Mouse (Mus musculus): ENCODE measurements around the gene Atp1b1. TPM values are rescaled to one million over a fixed set of nuclear protein-coding genes. Genes with fewer than 3 reads are reported as not detected.

The Atp1b1 gene
- total RNA-seq, 2 experiments from 2014 or later, result 1,624 to 1,674 TPM

- no peak for TF ChIP-seq CTCF (IDR thresholded peaks at IDR 0.05)
- Histone ChIP-seq H3K4me3 (peak overlapping the region; percentile 7; the same call in 1 of the 2 replicates), H3K27ac (peak overlapping the region; percentile 99)
- intact Hi-C loops (cut with DNase I), result no loop called here
- no peak for DNase-seq (ENCODE audit: extremely low spot score in 1 of 2, low spot score in 2 of 2)
Measured at GRCm38 (mm10) chr1:164452580-164452979, 5.6 kb downstream of the Atp1b1 start.

GRCm38 (mm10) chr1:164451346-164451745 lies 6.8 kb downstream of the Atp1b1 start:
- no peak for TF ChIP-seq CTCF (IDR thresholded peaks at IDR 0.05)
- H3K27ac ChIP-seq, result no peak overlapping the region; the same call in 1 of the 2 replicates
- H3K4me3 ChIP-seq, result no peak overlapping the region
- no peak for DNase-seq (ENCODE audit: extremely low spot score in 1 of 2, low spot score in 2 of 2)
- intact Hi-C loops (cut with DNase I), result no loop called here

GRCm38 (mm10) chr1:164450644-164451043 lies 7.5 kb downstream of the Atp1b1 start:
- intact Hi-C loops (cut with DNase I), result no loop called here
- no peak for TF ChIP-seq CTCF (IDR thresholded peaks at IDR 0.05)
- no peak overlapping the region; the same call in 1 of the 2 replicates for H3K27ac ChIP-seq

GRCm38 (mm10) chr1:164450231-164450630 lies 7.9 kb downstream of the Atp1b1 start:
- TF ChIP-seq CTCF (IDR thresholded peaks at IDR 0.05), result no peak
- Histone ChIP-seq H3K27ac (no peak overlapping the region; the same call in 1 of the 2 replicates), H3K4me3 (peak overlapping the region; percentile 2; the same call in 1 of the 2 replicates)
- no peak for DNase-seq (ENCODE audit: extremely low spot score in 1 of 2, low spot score in 2 of 2)
- intact Hi-C loops (cut with DNase I), result no loop called here

More at GRCm38 (mm10) chr1:164450644-164451043, 7.5 kb downstream of the Atp1b1 start:
- DNase-seq (ENCODE audit: extremely low spot score in 1 of 2, low spot score in 2 of 2), result no peak
- no peak overlapping the region; the same call in 1 of the 2 replicates for H3K4me3 ChIP-seq

GRCm38 (mm10) chr1:164449626-164450025 lies 8.5 kb downstream of the Atp1b1 start:
- DNase-seq (ENCODE audit: extremely low spot score in 1 of 2, low spot score in 2 of 2), result no peak
- no peak for TF ChIP-seq CTCF (IDR thresholded peaks at IDR 0.05)
- Histone ChIP-seq H3K4me3 (peak overlapping the region; percentile 2; the same call in 1 of the 2 replicates), H3K27ac (no peak overlapping the region; the same call in 1 of the 2 replicates)
- intact Hi-C loops (cut with DNase I), result no loop called here

GRCm38 (mm10) chr1:164447521-164447920 lies 10.6 kb downstream of the Atp1b1 start:
- DNase-seq (ENCODE audit: extremely low spot score in 1 of 2, low spot score in 2 of 2), result no peak
- no peak overlapping the region for H3K4me3 ChIP-seq
- intact Hi-C loops (cut with DNase I), result no loop called here
- TF ChIP-seq CTCF (IDR thresholded peaks at IDR 0.05), result no peak
- no peak overlapping the region; the same call in 1 of the 2 replicates for H3K27ac ChIP-seq

- Histone ChIP-seq H3K4me3 (0 out of 2 replicates have a peak overlapping the region, but pooled peaks have one; percentile 11), H3K27ac (no peak overlapping the region; the same call in 1 of the 2 replicates)
- intact Hi-C loops (cut with DNase I), result no loop called here
- TF ChIP-seq CTCF (IDR thresholded peaks at IDR 0.05), result no peak
- no peak for DNase-seq (ENCODE audit: extremely low spot score in 1 of 2, low spot score in 2 of 2)
Measured at GRCm38 (mm10) chr1:164446535-164446934, 11.6 kb downstream of the Atp1b1 start.

GRCm38 (mm10) chr1:164445620-164446162 lies 12.5 kb downstream of the Atp1b1 start:
- Histone ChIP-seq H3K27ac (0 out of 2 replicates have a peak overlapping the region, but pooled peaks have one; percentile 19), H3K4me3 (no peak overlapping the region)
- intact Hi-C loops (cut with DNase I), result no loop called here
- DNase-seq (ENCODE audit: extremely low spot score in 1 of 2, low spot score in 2 of 2), result no peak
- TF ChIP-seq CTCF (IDR thresholded peaks at IDR 0.05), result no peak

GRCm38 (mm10) chr1:164441408-164441974 lies 16.7 kb downstream of the Atp1b1 start:
- H3K27ac ChIP-seq, result no peak overlapping the region
- no peak for TF ChIP-seq CTCF (IDR thresholded peaks at IDR 0.05)
- intact Hi-C loops (cut with DNase I), result no loop called here
- H3K4me3 ChIP-seq, result no peak overlapping the region
- DNase-seq (ENCODE audit: extremely low spot score in 1 of 2, low spot score in 2 of 2), result no peak

GRCm38 (mm10) chr1:164440708-164441407 lies 17.3 kb downstream of the Atp1b1 start:
- Histone ChIP-seq H3K27ac (no peak overlapping the region), H3K4me3 (no peak overlapping the region)
- intact Hi-C loops (cut with DNase I), result no loop called here
- DNase-seq (ENCODE audit: extremely low spot score in 1 of 2, low spot score in 2 of 2), result no peak
- TF ChIP-seq CTCF (IDR thresholded peaks at IDR 0.05), result no peak

GRCm38 (mm10) chr1:164440230-164440629 lies 17.9 kb downstream of the Atp1b1 start:
- no peak for DNase-seq (ENCODE audit: extremely low spot score in 1 of 2, low spot score in 2 of 2)
- intact Hi-C loops (cut with DNase I), result no loop called here
- Histone ChIP-seq H3K27ac (no peak overlapping the region), H3K4me3 (no peak overlapping the region)
- TF ChIP-seq CTCF (IDR thresholded peaks at IDR 0.05), result no peak

GRCm38 (mm10) chr1:164436749-164437148 lies 21.4 kb downstream of the Atp1b1 start:
- Histone ChIP-seq H3K27ac (no peak overlapping the region), H3K4me3 (no peak overlapping the region)
- no peak for DNase-seq (ENCODE audit: extremely low spot score in 1 of 2, low spot score in 2 of 2)
- intact Hi-C loops (cut with DNase I), result loop anchor here (5.0 kb wide), 1 partner anchor 119 kb away; no protein-coding TSS in a partner anchor
- TF ChIP-seq CTCF (IDR thresholded peaks at IDR 0.05), result no peak

All from left cerebral cortex, adult 2 months (tissue).